Mouse (Mus musculus) midbrain, embryonic 14.5 days (tissue): Measurements from ENCODE around the gene Dnajb14. TPM values are rescaled to one million over a fixed set of nuclear protein-coding genes. Genes with fewer than 3 reads are reported as not detected.
"Not testable (repeated sequence)": the region's sequence is repeated elsewhere in the genome, so short reads cannot be mapped to it uniquely, and the experiment has no call there.

ENCODE experiments used
- ATAC-seq: fragments of 200-750 bp; cut with Nextera tagmentation; 2 replicates; pipeline ENCODE4 v1.8.0; 2017; ENCODE audit warnings: moderate number of reproducible peaks, moderate library complexity; ENCODE audit not compliant: low FRiP score, low TSS enrichment
- DNase-seq: peaks from one replicate; pipeline ENCODE4 v3.0.0-alpha.2; 2015
- H3K27ac ChIP-seq: fragments of 300-500 bp; sonication (generic); replicated peaks from 2 replicates; pipeline ENCODE4 v1.5.1; 2014; ENCODE audit warnings: mild to moderate bottlenecking, low read depth, low read length, moderate library complexity
- H3K27me3 ChIP-seq: fragments of 300-500 bp; sonication (generic); 2 replicates; pipeline ENCODE4 v1.6.1; 2014; ENCODE audit warnings: low read length, control low read depth, mixed read lengths; ENCODE audit not compliant: control insufficient read depth, insufficient read depth
- H3K36me3 ChIP-seq: fragments of 300-500 bp; sonication (generic); 2 replicates; pipeline ENCODE4 v1.6.1; 2014; ENCODE audit warnings: low read length, control low read depth; ENCODE audit not compliant: control insufficient read depth, insufficient read depth
- H3K4me1 ChIP-seq: fragments of 300-500 bp; sonication (generic); 2 replicates; pipeline ENCODE4 v1.6.1; 2014; ENCODE audit warnings: mild to moderate bottlenecking, antibody characterized with exemption, low read length, control low read depth; ENCODE audit not compliant: control insufficient read depth, insufficient read depth
- H3K4me2 ChIP-seq: fragments of 300-500 bp; sonication (generic); 2 replicates; pipeline ENCODE4 v1.6.1; 2014; ENCODE audit warnings: mild to moderate bottlenecking, low read length, moderate library complexity
- H3K4me3 ChIP-seq: fragments of 300-500 bp; sonication (generic); replicated peaks from 2 replicates; pipeline ENCODE4 v1.5.1; 2014; ENCODE audit warnings: low read depth, low read length
- H3K9ac ChIP-seq: fragments of 300-500 bp; sonication (generic); replicated peaks from 2 replicates; pipeline ENCODE4 v1.6.1; 2014; ENCODE audit warnings: mild to moderate bottlenecking, low read length, moderate library complexity
- H3K9me3 ChIP-seq: fragments of 300-500 bp; sonication (generic); 2 replicates; pipeline ENCODE4 v1.6.1; 2016; ENCODE audit warnings: low read length, control low read depth, mixed read lengths; ENCODE audit not compliant: control insufficient read depth
- WGBS: fragments of 180-500 bp; shearing (Covaris S2); extraction: QIAGEN DNeasy Blood & Tissue Kit; methylation state at CpG from one replicate; pipeline ENCODE4 v1.1.7; 2014; 5-methylcytosine and 5-hydroxymethylcytosine counted together
- polyA plus RNA-seq: library from polyadenylated mRNA; unstranded; fragments of >200 nt; fragmentation: Nextera tagmentation; extraction: Ambion mirVana; gene quantifications from 2 replicates; pipeline ENCODE4 v1.2.1, GENCODE M21; 2014

The Dnajb14 gene
- polyA plus RNA-seq, 1 experiment from 2014 or later: 15.8 TPM

GRCm38 (mm10) chr3:137950191-137950885 is 82.9 kb downstream of the Dnajb14 start:
- H3K27me3 ChIP-seq: no peaks in the 10 kb centered on the region
- H3K4me3 ChIP-seq: no peak overlapping the region
- no peaks in the 10 kb centered on the region for H3K9me3 ChIP-seq
- no peaks in the 10 kb centered on the region for H3K36me3 ChIP-seq
- ATAC-seq (no peak), DNase-seq (no peak)
- 84% methylated on average over 10 of the region's 10 CpGs for WGBS
- peaks cover 18% of the 10 kb centered on the region for H3K4me1 ChIP-seq
- no peak overlapping the region for H3K4me2 ChIP-seq
- no peak overlapping the region for H3K9ac ChIP-seq
- H3K27ac ChIP-seq: no peak overlapping the region

GRCm38 (mm10) chr3:137951302-137951701 is 83.8 kb downstream of the Dnajb14 start:
- H3K4me3 ChIP-seq, ATAC-seq, H3K4me2 ChIP-seq, H3K27ac ChIP-seq, DNase-seq, H3K9me3 ChIP-seq, H3K9ac ChIP-seq, H3K36me3 ChIP-seq, H3K27me3 ChIP-seq: not testable (repeated sequence)
- whole genome bisulfite sequencing: 92% methylated on average over 3 of the region's 3 CpGs
- peaks cover 19% of the 10 kb centered on the region for H3K4me1 ChIP-seq

DNA sequence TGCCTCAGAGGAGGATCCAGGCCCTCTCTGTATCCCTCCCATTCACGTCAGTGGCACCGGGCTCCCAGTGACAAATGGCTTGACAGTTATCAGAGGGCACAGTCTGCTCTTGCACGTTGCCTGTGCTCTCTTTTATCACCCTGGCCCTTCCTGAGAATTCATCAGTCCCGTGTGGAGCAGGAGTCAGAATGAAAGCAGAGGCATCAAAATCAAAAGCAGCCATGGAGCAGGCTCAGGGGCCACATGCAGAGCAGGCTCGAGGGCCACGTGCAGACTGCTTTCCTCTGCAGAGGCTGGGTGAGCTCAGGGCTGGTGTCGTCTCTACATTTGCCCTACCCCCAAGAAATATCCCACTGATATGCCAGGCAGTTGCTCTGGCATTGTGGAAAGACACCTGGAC is 84.3 kb downstream of the Dnajb14 start:
- Histone ChIP-seq H3K27me3 (no peaks in the 10 kb centered on the region), H3K4me3 (no peak overlapping the region), H3K9me3 (no peaks in the 10 kb centered on the region), H3K4me2 (no peak overlapping the region), H3K27ac (peak overlapping the region; percentile 70; the same call in 1 of the 2 replicates), H3K36me3 (no peaks in the 10 kb centered on the region), H3K4me1 (peaks cover 19% of the 10 kb centered on the region), H3K9ac (no peak overlapping the region)
- ATAC-seq: no peak
- no peak for DNase-seq
- 41% methylated on average over 7 of the region's 7 CpGs for WGBS

DNA sequence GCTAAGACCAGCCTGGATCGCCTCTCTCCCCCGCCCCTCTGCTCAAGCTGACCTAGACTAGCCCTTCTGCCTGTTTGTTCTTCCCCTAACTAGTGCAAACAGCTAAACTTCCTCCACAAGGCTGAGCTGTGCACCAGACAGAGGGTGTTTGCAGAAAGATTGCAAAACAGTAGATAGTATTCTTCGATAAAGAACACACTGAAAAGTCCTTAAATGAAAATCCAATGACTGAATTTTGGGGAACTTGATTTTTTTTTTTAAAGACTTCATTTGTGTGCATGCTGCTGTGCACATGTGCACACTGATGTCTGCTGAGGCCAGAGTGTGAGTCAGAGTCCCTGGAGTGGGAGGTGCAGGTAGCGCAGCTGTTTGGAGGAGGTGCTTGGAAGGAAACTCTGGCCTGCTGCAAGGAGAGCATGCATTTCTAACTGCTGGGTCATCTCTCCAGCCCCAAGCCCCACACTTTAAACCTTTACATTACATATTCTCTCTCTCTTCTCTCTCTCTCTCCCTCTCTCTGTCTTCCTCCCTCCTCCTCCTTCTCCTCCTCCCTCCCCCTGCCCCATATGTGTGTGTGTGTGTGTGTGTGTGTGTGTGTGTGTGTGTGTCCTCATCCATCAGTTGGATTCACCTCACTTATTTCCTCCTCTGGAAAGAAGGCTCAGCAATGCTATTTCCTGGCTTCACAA is 84.9 kb downstream of the Dnajb14 start:
- Histone ChIP-seq H3K9me3 (no peaks in the 10 kb centered on the region), H3K9ac (no peak overlapping the region), H3K36me3 (no peaks in the 10 kb centered on the region), H3K4me1 (peaks cover 19% of the 10 kb centered on the region), H3K27ac (peak overlapping the region; percentile 70), H3K27me3 (no peaks in the 10 kb centered on the region), H3K4me2 (peak overlapping the region; percentile 26), H3K4me3 (no peak overlapping the region)
- no peak for ATAC-seq
- 69% methylated on average over 4 of the region's 4 CpGs for WGBS
- DNase-seq: no peak

DNA sequence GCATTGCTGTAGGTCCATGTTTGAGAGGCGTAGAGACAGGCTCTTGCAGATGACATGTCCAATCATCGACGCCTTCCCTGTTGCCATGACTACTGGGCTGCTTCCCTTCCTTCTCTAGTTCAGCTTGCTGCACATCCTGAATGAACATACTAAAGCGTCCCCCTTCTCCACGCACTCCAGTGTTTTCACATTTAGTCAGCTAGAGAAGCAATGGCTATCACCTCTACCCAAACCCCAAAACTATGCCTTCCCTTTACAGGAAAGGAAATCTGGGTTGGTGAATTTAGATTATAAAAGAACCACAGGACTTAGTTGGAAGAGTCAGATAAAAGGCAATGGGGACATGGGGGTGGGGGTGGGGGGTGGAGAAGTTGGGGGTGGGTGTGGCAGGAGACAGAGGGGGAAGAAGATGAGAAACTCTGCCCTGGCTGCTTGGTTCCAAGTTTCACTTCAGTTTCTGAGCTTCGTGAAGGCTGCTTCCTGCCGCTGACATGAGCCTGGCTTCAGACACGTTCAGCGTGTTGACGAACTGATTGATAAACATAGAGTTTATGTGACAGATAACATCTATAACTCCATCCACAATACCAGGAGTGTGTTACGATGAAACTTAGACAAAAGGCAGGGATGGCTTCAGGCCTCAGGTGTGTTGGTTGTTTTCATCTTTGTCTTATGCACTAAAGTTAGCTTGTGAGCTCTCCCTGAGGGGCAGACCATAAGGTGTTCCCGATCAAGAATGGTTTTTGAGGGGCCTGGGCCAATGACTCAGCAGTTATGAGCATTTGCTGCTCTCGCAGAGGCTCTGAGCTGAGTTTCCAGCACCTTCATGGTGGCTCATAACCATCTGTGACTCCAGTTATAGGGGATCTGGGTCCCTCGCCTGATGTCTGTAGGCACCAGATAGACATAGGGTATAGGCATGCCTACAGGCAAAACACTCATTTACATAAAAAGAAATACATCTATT is 85.7 kb downstream of the Dnajb14 start:
- Histone ChIP-seq H3K27ac (peak overlapping the region; percentile 70), H3K36me3 (no peaks in the 10 kb centered on the region), H3K4me2 (peak overlapping the region; percentile 26), H3K9me3 (no peaks in the 10 kb centered on the region), H3K4me3 (no peak overlapping the region), H3K9ac (no peak overlapping the region), H3K4me1 (peaks cover 19% of the 10 kb centered on the region), H3K27me3 (no peaks in the 10 kb centered on the region)
- DNase-seq (peak; percentile 87), ATAC-seq (peak; percentile 84)
- WGBS: 58% methylated on average over 14 of the region's 14 CpGs

DNA sequence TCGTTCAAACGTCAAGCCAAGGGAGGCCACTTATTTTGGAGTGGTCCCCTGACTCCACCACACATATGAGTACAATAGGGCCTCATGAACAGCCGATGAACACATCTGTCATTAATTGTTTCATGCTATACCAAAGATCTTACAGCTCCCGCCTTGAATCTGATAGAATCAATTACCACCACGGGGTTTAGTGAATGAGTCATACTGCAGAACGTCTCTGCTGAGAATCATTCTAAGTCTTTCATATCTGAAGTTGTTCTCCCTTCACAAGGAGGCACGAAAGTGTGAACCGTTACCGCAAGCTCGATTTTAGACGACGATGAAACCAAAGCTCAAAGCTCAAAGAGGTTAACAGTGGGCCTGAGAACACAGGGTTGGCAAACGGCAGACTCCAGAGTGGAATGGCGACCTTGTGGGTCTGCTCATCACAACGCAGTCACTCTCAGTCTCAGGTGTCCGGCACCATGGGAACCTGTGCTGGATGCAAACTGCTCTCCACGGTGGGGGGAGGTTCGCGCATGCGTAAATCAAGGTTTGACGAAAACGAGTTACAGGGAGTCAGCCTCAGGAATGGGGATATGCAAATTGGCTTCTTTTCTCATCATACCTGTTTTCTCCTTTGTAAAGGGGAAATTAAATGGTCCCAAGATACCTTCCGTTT is 86.9 kb downstream of the Dnajb14 start:
- H3K36me3 ChIP-seq: no peaks in the 10 kb centered on the region
- peaks cover 19% of the 10 kb centered on the region for H3K4me1 ChIP-seq
- H3K9me3 ChIP-seq: no peaks in the 10 kb centered on the region
- no peak overlapping the region for H3K9ac ChIP-seq
- ATAC-seq (no peak), DNase-seq (no peak)
- no peaks in the 10 kb centered on the region for H3K27me3 ChIP-seq
- WGBS: 53% methylated on average over 23 of the region's 23 CpGs
- H3K4me2 ChIP-seq: peak overlapping the region; percentile 13; the same call in 1 of the 2 replicates
- H3K4me3 ChIP-seq: no peak overlapping the region
- no peak overlapping the region for H3K27ac ChIP-seq

DNA sequence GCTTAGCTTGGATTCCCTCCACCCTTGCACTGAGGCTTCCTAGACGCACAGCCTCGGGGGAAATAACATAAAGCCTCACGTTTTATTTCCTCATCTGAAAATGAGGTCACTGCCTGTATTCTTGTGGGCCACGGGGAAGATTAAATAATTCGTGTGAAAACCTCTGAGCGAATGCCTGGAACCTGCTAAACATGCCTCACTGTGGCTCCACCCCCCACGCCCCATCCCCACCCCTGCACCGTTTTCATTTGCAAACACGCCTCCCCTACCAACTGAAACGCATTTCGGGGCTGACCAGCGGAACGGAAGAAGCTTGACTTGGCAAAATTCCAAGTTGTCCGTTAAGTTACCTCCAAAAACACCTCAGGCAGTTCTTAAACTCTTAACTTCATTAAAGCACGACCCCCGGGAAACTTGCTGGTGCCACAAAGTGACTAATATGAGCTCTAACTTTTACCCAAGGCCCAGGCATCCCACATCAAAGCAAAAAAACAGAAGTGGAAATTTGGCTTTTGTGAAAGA is 88.1 kb downstream of the Dnajb14 start:
- no peak overlapping the region for H3K4me3 ChIP-seq
- no peaks in the 10 kb centered on the region for H3K27me3 ChIP-seq
- no peak overlapping the region for H3K9ac ChIP-seq
- no peak for ATAC-seq
- 26% methylated on average over 16 of the region's 16 CpGs for WGBS
- H3K4me2 ChIP-seq: peak overlapping the region; percentile 12
- no peak for DNase-seq
- H3K27ac ChIP-seq: no peak overlapping the region
- no peaks in the 10 kb centered on the region for H3K9me3 ChIP-seq
- H3K4me1 ChIP-seq: peaks cover 19% of the 10 kb centered on the region
- no peaks in the 10 kb centered on the region for H3K36me3 ChIP-seq

DNA sequence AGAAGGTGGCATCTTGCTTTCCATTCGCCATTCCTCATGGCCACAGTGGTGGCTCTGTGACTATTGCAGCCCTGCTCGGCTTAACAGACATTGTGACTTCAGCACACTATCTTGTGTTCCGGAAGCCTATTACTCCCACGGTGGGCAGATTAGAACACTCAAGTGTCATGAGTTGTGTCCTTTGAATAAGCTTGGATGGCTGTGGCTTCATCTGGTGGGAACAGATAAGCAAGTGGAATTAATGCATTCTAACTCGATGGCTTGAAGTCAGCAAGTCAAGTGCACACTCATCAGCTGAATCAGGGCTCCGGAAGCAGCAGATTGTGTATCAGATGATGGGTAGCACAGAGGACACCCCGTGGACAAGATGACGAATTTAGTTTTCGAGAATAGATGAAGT is 90.4 kb downstream of the Dnajb14 start:
- ATAC-seq: no peak
- Histone ChIP-seq H3K27ac (no peak overlapping the region), H3K9ac (no peak overlapping the region), H3K4me2 (no peak overlapping the region), H3K9me3 (no peaks in the 10 kb centered on the region), H3K4me3 (no peak overlapping the region), H3K36me3 (no peaks in the 10 kb centered on the region), H3K4me1 (peaks cover 8% of the 10 kb centered on the region), H3K27me3 (no peaks in the 10 kb centered on the region)
- WGBS: 87% methylated on average over 9 of the region's 9 CpGs
- no peak for DNase-seq
